Comparison of ENCODE assay signal across 8 mouse cellular contexts in genomic region chr3:63570607-63571353, GRCm38 (mm10).
DNase-seq lines count a peak whose midpoint lies in the region; ATAC-seq and TF ChIP-seq lines count a peak whose summit lies in the region.

No protein-coding gene starts in this region.

- DNase-seq in heart, adult 11 months, result peak; percentile 85
- no peak for DNase-seq in heart, postnatal 25 days (ENCODE audit: low spot score)
- peak; percentile 89 to 90 for DNase-seq in cerebellum, postnatal 10 days
- peak; percentile 50 for DNase-seq in gastrocnemius, adult 2 months
- DNase-seq in kidney, adult 8-10 months, result peak; percentile 47 to 73
- DNase-seq in limb, embryonic 11.5 days (ENCODE audit: low spot score), result peak; percentile 91
- peak; percentile 87 for DNase-seq in midbrain, postnatal 0 days (ENCODE audit: low spot score)
- peak; percentile 27 for DNase-seq in telencephalon, adult 2 months (ENCODE audit: low read depth, low spot score)

- no peak overlapping the region for H3K4me2 ChIP-seq in limb, embryonic 11.5 days (ENCODE audit: low read depth, severe bottlenecking)
- H3K4me2 ChIP-seq in midbrain, postnatal 0 days (ENCODE audit: low read depth, low read length, poor library complexity, severe bottlenecking), result no peak overlapping the region

- peak; percentile 85 for TF ChIP-seq CTCF in gastrocnemius, adult 2 months (IDR thresholded peaks at IDR 0.05)
- peak; percentile 96 for TF ChIP-seq CTCF in midbrain, postnatal 0 days (IDR thresholded peaks at IDR 0.05)

- H3K4me1 ChIP-seq in limb, embryonic 11.5 days (ENCODE audit: control insufficient read depth, insufficient read depth, low read length), result no peaks in the 10 kb centered on the region
- no peaks in the 10 kb centered on the region for H3K4me1 ChIP-seq in midbrain, postnatal 0 days (ENCODE audit: insufficient read depth, low read length)

- ATAC-seq in limb, embryonic 11.5 days (ENCODE audit: insufficient number of reproducible peaks, low FRiP score, low TSS enrichment, low read depth), result no peak
- peak; percentile 73 for ATAC-seq in midbrain, postnatal 0 days (ENCODE audit: low FRiP score)

- H3K27ac ChIP-seq in gastrocnemius, adult 2 months, result no peak overlapping the region
- H3K27ac ChIP-seq in limb, embryonic 11.5 days (replicated peaks; ENCODE audit: low read depth, low read length), result no peak overlapping the region
- no peak overlapping the region for H3K27ac ChIP-seq in midbrain, postnatal 0 days (ENCODE audit: low read depth, low read length)

- 61% methylated on average over 7 of the region's 7 CpGs for WGBS in limb, embryonic 11.5 days
- WGBS in midbrain, postnatal 0 days, result 47% methylated on average over 7 of the region's 7 CpGs

- H3K9ac ChIP-seq in limb, embryonic 11.5 days (ENCODE audit: low read length), result no peak overlapping the region
- no peak overlapping the region for H3K9ac ChIP-seq in midbrain, postnatal 0 days (replicated peaks; ENCODE audit: low read length, poor library complexity, severe bottlenecking)

- no peak overlapping the region for H3K4me3 ChIP-seq in gastrocnemius, adult 2 months
- H3K4me3 ChIP-seq in limb, embryonic 11.5 days (ENCODE audit: low read depth, low read length), result no peak overlapping the region
- no peak overlapping the region for H3K4me3 ChIP-seq in midbrain, postnatal 0 days (ENCODE audit: low read depth, low read length)

- H3K27me3 ChIP-seq in limb, embryonic 11.5 days (ENCODE audit: control insufficient read depth, insufficient read depth, low read length), result no peaks in the 10 kb centered on the region
- H3K27me3 ChIP-seq in midbrain, postnatal 0 days (ENCODE audit: insufficient read depth, low read length), result no peaks in the 10 kb centered on the region

- H3K9me3 ChIP-seq in limb, embryonic 11.5 days (ENCODE audit: control insufficient read depth, low read length), result no peaks in the 10 kb centered on the region
- no peaks in the 10 kb centered on the region for H3K9me3 ChIP-seq in midbrain, postnatal 0 days (ENCODE audit: low read length)

- no peaks in the 10 kb centered on the region for H3K36me3 ChIP-seq in limb, embryonic 11.5 days (ENCODE audit: control insufficient read depth, insufficient read depth, low read length)
- H3K36me3 ChIP-seq in midbrain, postnatal 0 days (ENCODE audit: insufficient read depth, low read length), result no peaks in the 10 kb centered on the region

- intact Hi-C loops in heart, postnatal 25 days (cut with DNase I), result loop anchor here (1.0 kb wide), 1 partner anchor 298 kb away; no protein-coding TSS in a partner anchor
- intact Hi-C loops in gastrocnemius, adult 2 months (cut with DNase I), result loop anchor here (5.0 kb wide), 1 partner anchor 297 kb away; no protein-coding TSS in a partner anchor
